Mouse (Mus musculus): ENCODE results near the gene Mrpl14.

DNA sequence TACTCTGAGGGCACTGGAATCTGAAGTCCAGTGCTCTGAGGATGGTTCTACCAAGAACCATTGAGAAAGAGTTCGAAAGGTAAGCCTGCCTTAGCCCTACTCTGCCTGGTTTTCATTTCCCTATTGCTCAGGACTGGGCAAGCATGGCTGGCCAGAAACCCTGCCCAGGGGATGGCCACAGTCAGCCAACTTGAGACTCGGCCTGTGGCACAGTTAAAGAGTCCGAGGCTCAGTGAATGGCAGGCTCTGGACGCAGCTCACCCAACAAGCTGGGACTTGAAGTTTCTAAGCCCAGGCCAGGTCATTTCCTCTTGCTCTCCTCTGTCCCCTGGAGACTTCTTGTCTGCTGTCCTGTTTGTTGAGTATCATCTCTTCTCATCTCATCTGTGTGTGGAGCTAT lies 44.6 kb downstream of the Mrpl14 start:
- TF ChIP-seq POLR2A (IDR thresholded peaks at IDR 0.05; ENCODE audit: borderline replicate concordance, low read depth, low read length) (no peak), CTCF (IDR thresholded peaks at IDR 0.05; ENCODE audit: low read depth, low read length) (no peak)
